Mouse (Mus musculus): ENCODE data around the gene Klhl26. TPM values are rescaled to one million over a fixed set of nuclear protein-coding genes. Genes with fewer than 3 reads are reported as not detected.

Gene Klhl26
- polyA plus RNA-seq, 1 experiment from 2014 or later, result 26.8 TPM

- no peak overlapping the region for H3K27ac ChIP-seq (ENCODE audit: low read length)
- H3K27me3 ChIP-seq (ENCODE audit: insufficient read depth, low read length), result no peaks in the 10 kb centered on the region
- H3K4me2 ChIP-seq (replicated peaks; ENCODE audit: low read depth, low read length), result no peak overlapping the region
- 79% methylated on average over 4 of the region's 4 CpGs for WGBS
- no peak overlapping the region for H3K9ac ChIP-seq (replicated peaks; ENCODE audit: low read length)
- H3K4me3 ChIP-seq (ENCODE audit: low read length), result no peak overlapping the region
- H3K9me3 ChIP-seq (ENCODE audit: low read length), result no peaks in the 10 kb centered on the region; the same call in 1 of the 2 replicates
- ATAC-seq (ENCODE audit: low FRiP score, low TSS enrichment), result no peak
- peaks cover 11% of the 10 kb centered on the region for H3K4me1 ChIP-seq (ENCODE audit: insufficient read depth, low read length)
- no peaks in the 10 kb centered on the region for H3K36me3 ChIP-seq (ENCODE audit: insufficient read depth, low read length)
These were observed 13.5 kb downstream of the Klhl26 start for GRCm38 (mm10) chr8:70463306-70463705.

GRCm38 (mm10) chr8:70462516-70462813 lies 14.3 kb downstream of the Klhl26 start:
- Histone ChIP-seq H3K36me3 (ENCODE audit: insufficient read depth, low read length) (no peaks in the 10 kb centered on the region), H3K4me3 (ENCODE audit: low read length) (no peak overlapping the region), H3K27me3 (ENCODE audit: insufficient read depth, low read length) (no peaks in the 10 kb centered on the region), H3K27ac (ENCODE audit: low read length) (no peak overlapping the region), H3K9me3 (ENCODE audit: low read length) (no peaks in the 10 kb centered on the region; the same call in 1 of the 2 replicates), H3K4me2 (replicated peaks; ENCODE audit: low read depth, low read length) (no peak overlapping the region), H3K9ac (replicated peaks; ENCODE audit: low read length) (no peak overlapping the region), H3K4me1 (ENCODE audit: insufficient read depth, low read length) (peaks cover 8% of the 10 kb centered on the region)
- ATAC-seq (ENCODE audit: low FRiP score, low TSS enrichment), result no peak
- WGBS, result 63% methylated on average over 8 of the region's 8 CpGs

GRCm38 (mm10) chr8:70461765-70462515 lies 14.8 kb downstream of the Klhl26 start:
- Histone ChIP-seq H3K27ac (ENCODE audit: low read length) (no peak overlapping the region), H3K4me1 (ENCODE audit: insufficient read depth, low read length) (peaks cover 4% of the 10 kb centered on the region), H3K4me3 (ENCODE audit: low read length) (no peak overlapping the region), H3K4me2 (replicated peaks; ENCODE audit: low read depth, low read length) (no peak overlapping the region), H3K27me3 (ENCODE audit: insufficient read depth, low read length) (no peaks in the 10 kb centered on the region), H3K36me3 (ENCODE audit: insufficient read depth, low read length) (no peaks in the 10 kb centered on the region), H3K9me3 (ENCODE audit: low read length) (no peaks in the 10 kb centered on the region; the same call in 1 of the 2 replicates), H3K9ac (replicated peaks; ENCODE audit: low read length) (no peak overlapping the region)
- ATAC-seq (ENCODE audit: low FRiP score, low TSS enrichment), result peak; percentile 55; the same call in 1 of the 2 replicates
- 88% methylated on average over 16 of the region's 16 CpGs for WGBS

GRCm38 (mm10) chr8:70460606-70461005 lies 16.2 kb downstream of the Klhl26 start:
- H3K9me3 ChIP-seq (ENCODE audit: low read length), result no peaks in the 10 kb centered on the region; the same call in 1 of the 2 replicates
- WGBS, result 86% methylated on average over 9 of the region's 9 CpGs

GRCm38 (mm10) chr8:70460199-70460598 lies 16.6 kb downstream of the Klhl26 start:
- H3K36me3 ChIP-seq (ENCODE audit: insufficient read depth, low read length), result no peaks in the 10 kb centered on the region
- WGBS, result 89% methylated on average over 5 of the region's 5 CpGs
- no peak overlapping the region for H3K9ac ChIP-seq (replicated peaks; ENCODE audit: low read length)
- H3K9me3 ChIP-seq (ENCODE audit: low read length), result no peaks in the 10 kb centered on the region; the same call in 1 of the 2 replicates
- ATAC-seq (ENCODE audit: low FRiP score, low TSS enrichment), result no peak
- H3K4me3 ChIP-seq (ENCODE audit: low read length), result no peak overlapping the region
- no peak overlapping the region for H3K4me2 ChIP-seq (replicated peaks; ENCODE audit: low read depth, low read length)
- no peak overlapping the region for H3K27ac ChIP-seq (ENCODE audit: low read length)
- H3K4me1 ChIP-seq (ENCODE audit: insufficient read depth, low read length), result no peaks in the 10 kb centered on the region
- no peaks in the 10 kb centered on the region for H3K27me3 ChIP-seq (ENCODE audit: insufficient read depth, low read length)

More at GRCm38 (mm10) chr8:70460606-70461005, 16.2 kb downstream of the Klhl26 start:
- Histone ChIP-seq H3K27me3 (ENCODE audit: insufficient read depth, low read length) (no peaks in the 10 kb centered on the region), H3K4me3 (ENCODE audit: low read length) (no peak overlapping the region), H3K9ac (replicated peaks; ENCODE audit: low read length) (no peak overlapping the region), H3K4me2 (replicated peaks; ENCODE audit: low read depth, low read length) (no peak overlapping the region), H3K4me1 (ENCODE audit: insufficient read depth, low read length) (no peaks in the 10 kb centered on the region), H3K36me3 (ENCODE audit: insufficient read depth, low read length) (no peaks in the 10 kb centered on the region), H3K27ac (ENCODE audit: low read length) (no peak overlapping the region)
- no peak for ATAC-seq (ENCODE audit: low FRiP score, low TSS enrichment)

- Histone ChIP-seq H3K9me3 (ENCODE audit: low read length) (no peaks in the 10 kb centered on the region; the same call in 1 of the 2 replicates), H3K4me2 (replicated peaks; ENCODE audit: low read depth, low read length) (no peak overlapping the region), H3K4me1 (ENCODE audit: insufficient read depth, low read length) (no peaks in the 10 kb centered on the region), H3K27me3 (ENCODE audit: insufficient read depth, low read length) (no peaks in the 10 kb centered on the region), H3K27ac (ENCODE audit: low read length) (no peak overlapping the region), H3K36me3 (ENCODE audit: insufficient read depth, low read length) (no peaks in the 10 kb centered on the region), H3K9ac (replicated peaks; ENCODE audit: low read length) (no peak overlapping the region), H3K4me3 (ENCODE audit: low read length) (no peak overlapping the region)
- 98% methylated on average over 2 of the region's 2 CpGs for WGBS
- no peak for ATAC-seq (ENCODE audit: low FRiP score, low TSS enrichment)
These were observed 17.1 kb downstream of the Klhl26 start for GRCm38 (mm10) chr8:70459636-70460035.

GRCm38 (mm10) chr8:70458462-70458861 lies 18.3 kb downstream of the Klhl26 start:
- no peaks in the 10 kb centered on the region; the same call in 1 of the 2 replicates for H3K9me3 ChIP-seq (ENCODE audit: low read length)
- no peaks in the 10 kb centered on the region for H3K4me1 ChIP-seq (ENCODE audit: insufficient read depth, low read length)
- H3K27me3 ChIP-seq (ENCODE audit: insufficient read depth, low read length), result no peaks in the 10 kb centered on the region
- no peak for ATAC-seq (ENCODE audit: low FRiP score, low TSS enrichment)
- no peak overlapping the region for H3K9ac ChIP-seq (replicated peaks; ENCODE audit: low read length)
- no peak overlapping the region for H3K27ac ChIP-seq (ENCODE audit: low read length)
- 82% methylated on average over 3 of the region's 3 CpGs for WGBS
- no peak overlapping the region for H3K4me3 ChIP-seq (ENCODE audit: low read length)
- no peak overlapping the region for H3K4me2 ChIP-seq (replicated peaks; ENCODE audit: low read depth, low read length)
- no peaks in the 10 kb centered on the region for H3K36me3 ChIP-seq (ENCODE audit: insufficient read depth, low read length)

- no peaks in the 10 kb centered on the region for H3K36me3 ChIP-seq (ENCODE audit: insufficient read depth, low read length)
- WGBS, result 86% methylated on average over 6 of the region's 6 CpGs
- H3K4me1 ChIP-seq (ENCODE audit: insufficient read depth, low read length), result no peaks in the 10 kb centered on the region
- no peak overlapping the region for H3K4me2 ChIP-seq (replicated peaks; ENCODE audit: low read depth, low read length)
- no peak overlapping the region for H3K4me3 ChIP-seq (ENCODE audit: low read length)
- H3K9ac ChIP-seq (replicated peaks; ENCODE audit: low read length), result no peak overlapping the region
- H3K27ac ChIP-seq (ENCODE audit: low read length), result no peak overlapping the region
- H3K9me3 ChIP-seq (ENCODE audit: low read length), result no peaks in the 10 kb centered on the region; the same call in 1 of the 2 replicates
- no peak for ATAC-seq (ENCODE audit: low FRiP score, low TSS enrichment)
- no peaks in the 10 kb centered on the region for H3K27me3 ChIP-seq (ENCODE audit: insufficient read depth, low read length)
These were observed 18.9 kb downstream of the Klhl26 start for GRCm38 (mm10) chr8:70457882-70458281.

GRCm38 (mm10) chr8:70456996-70457395 lies 19.8 kb downstream of the Klhl26 start:
- no peak overlapping the region for H3K4me3 ChIP-seq (ENCODE audit: low read length)
- H3K9ac ChIP-seq (replicated peaks; ENCODE audit: low read length), result no peak overlapping the region
- ATAC-seq (ENCODE audit: low FRiP score, low TSS enrichment), result no peak
- H3K4me1 ChIP-seq (ENCODE audit: insufficient read depth, low read length), result no peaks in the 10 kb centered on the region
- no peak overlapping the region for H3K27ac ChIP-seq (ENCODE audit: low read length)
- no peaks in the 10 kb centered on the region; the same call in 1 of the 2 replicates for H3K9me3 ChIP-seq (ENCODE audit: low read length)
- 85% methylated on average over 1 of the region's 1 CpGs for WGBS
- peaks cover 7% of the 10 kb centered on the region for H3K36me3 ChIP-seq (ENCODE audit: insufficient read depth, low read length)
- H3K27me3 ChIP-seq (ENCODE audit: insufficient read depth, low read length), result no peaks in the 10 kb centered on the region
- no peak overlapping the region for H3K4me2 ChIP-seq (replicated peaks; ENCODE audit: low read depth, low read length)

- 87% methylated on average over 5 of the region's 5 CpGs for WGBS
- no peak for ATAC-seq (ENCODE audit: low FRiP score, low TSS enrichment)
- no peak overlapping the region for H3K9ac ChIP-seq (replicated peaks; ENCODE audit: low read length)
- no peaks in the 10 kb centered on the region for H3K9me3 ChIP-seq (ENCODE audit: low read length)
- H3K4me2 ChIP-seq (replicated peaks; ENCODE audit: low read depth, low read length), result no peak overlapping the region
- H3K27me3 ChIP-seq (ENCODE audit: insufficient read depth, low read length), result no peaks in the 10 kb centered on the region
- no peak overlapping the region for H3K27ac ChIP-seq (ENCODE audit: low read length)
- H3K4me3 ChIP-seq (ENCODE audit: low read length), result no peak overlapping the region
- H3K36me3 ChIP-seq (ENCODE audit: insufficient read depth, low read length), result peaks cover 30% of the 10 kb centered on the region
- H3K4me1 ChIP-seq (ENCODE audit: insufficient read depth, low read length), result no peaks in the 10 kb centered on the region
These were observed 22.9 kb downstream of the Klhl26 start for GRCm38 (mm10) chr8:70453852-70454251.
